Mouse (Mus musculus) B cell, adult 67 days (primary cell): Measurements from ENCODE around the gene Btk. TPM values are rescaled to one million over a fixed set of nuclear protein-coding genes. Genes with fewer than 3 reads are reported as not detected.

ENCODE experiments used
- total RNA-seq, 2 experiments: library from RNA; stranded (reverse); gene quantifications; 4 replicates each; pipeline ENCODE4 v1.2.4; 2023

Btk gene
- total RNA-seq, result 100 to 1,000 TPM; 183 to 199 TPM

GRCm38 (mm10) chrX:134582888-134583669, at the start of gene Btk:
Gene Btk (minus strand): TSS chrX:134583570.

GRCm38 (mm10) chrX:134600659-134601379, 17.4 kb upstream of the Btk start, which contains the start of the genes Gla and Hnrnph2:
Gene Gla (minus strand): TSS chrX:134601125.
Gene Hnrnph2 (plus strand): TSS chrX:134601179.

GRCm38 (mm10) chrX:134585103-134586002, 2.0 kb upstream of the Btk start, which contains the start of gene Rpl36a:
Gene Rpl36a (plus strand): TSS chrX:134585654.

GRCm38 (mm10) chrX:134541145-134541954, 42.0 kb downstream of the Btk start, which contains the start of gene Timm8a1:
Gene Timm8a1 (minus strand): TSS chrX:134541865.

Other genes starting within 250 kb of the Btk start
- not detected for gene Drp2, start 179.0 kb downstream of the Btk start, total RNA-seq
- gene Taf7l, start 107.1 kb downstream of the Btk start, total RNA-seq, result not detected
- gene Timm8a1, start 41.7 kb downstream of the Btk start, total RNA-seq, result 10 to 100 TPM; 19.4 to 20.6 TPM
- gene Rpl36a, start 2.1 kb upstream of the Btk start, total RNA-seq, result 100 to 1,000 TPM; 481 to 549 TPM
- gene Gla, start 17.6 kb upstream of the Btk start, total RNA-seq, result 10 to 100 TPM; 66.8 to 94.5 TPM
- gene Hnrnph2, start 17.6 kb upstream of the Btk start, total RNA-seq, result 100 to 1,000 TPM; 141 to 142 TPM
- 1 to 10 TPM; 1.7 to 2.3 TPM for gene Armcx4, start 102.9 kb upstream of the Btk start, total RNA-seq
- gene Armcx1, start 134.4 kb upstream of the Btk start, total RNA-seq, result under 1 TPM in 1 of 2 experiments, not detected in 1; 0.83 TPM
- gene Armcx6, start 167.8 kb upstream of the Btk start, total RNA-seq, result 1 to 10 TPM; 3.9 to 5.2 TPM
- gene Armcx3, start 173.0 kb upstream of the Btk start, total RNA-seq, result 10 to 100 TPM; 17.4 to 18.1 TPM
- gene Armcx2, start 225.7 kb upstream of the Btk start, total RNA-seq, result 10 to 100 TPM; 37.8 to 38.9 TPM